In genomic region chr8:69329289-69329688, GRCm38 (mm10) we compare ENCODE assay signal across 8 mouse cellular contexts. TPM values are rescaled to one million over a fixed set of nuclear protein-coding genes. Genes with fewer than 3 reads are reported as not detected.
DNase-seq lines count a peak whose midpoint lies in the region; ATAC-seq and TF ChIP-seq lines count a peak whose summit lies in the region.
"Not testable (repeated sequence)": the region's sequence is repeated elsewhere in the genome, so short reads cannot be mapped to it uniquely, and the experiment has no call there.

No protein-coding gene starts in this region.

- not testable (repeated sequence) for ATAC-seq in embryonic facial prominence, embryonic 13.5 days (ENCODE audit: insufficient number of reproducible peaks, insufficient read depth, low FRiP score, low TSS enrichment, low read depth); hindbrain, embryonic 15.5 days (ENCODE audit: low FRiP score, low read depth); liver, postnatal 0 days; midbrain, embryonic 15.5 days (replicated peaks); stomach, embryonic 14.5 days (ENCODE audit: insufficient number of reproducible peaks, insufficient read depth, low FRiP score, low read depth)

- peak overlapping the region; percentile 57; the same call in 1 of the 2 replicates for H3K9ac ChIP-seq in embryonic facial prominence, embryonic 13.5 days
- peak overlapping the region; percentile 58 for H3K9ac ChIP-seq in heart, adult 2 months (ENCODE audit: low read depth, low read length)
- H3K9ac ChIP-seq in hindbrain, embryonic 15.5 days: peak overlapping the region; percentile 43
- not testable (repeated sequence) for H3K9ac ChIP-seq in liver, postnatal 0 days (replicated peaks)
- peak overlapping the region; percentile 52 for H3K9ac ChIP-seq in midbrain, embryonic 15.5 days
- peak overlapping the region; percentile 21; the same call in 1 of the 2 replicates for H3K9ac ChIP-seq in stomach, embryonic 14.5 days (replicated peaks; ENCODE audit: low read depth, low read length)

- H3K27ac ChIP-seq in embryonic facial prominence, embryonic 13.5 days; heart, adult 2 months; hindbrain, embryonic 15.5 days (replicated peaks); left cerebral cortex, adult 2 months; liver, postnatal 0 days (ENCODE audit: low read depth); midbrain, embryonic 15.5 days; stomach, embryonic 14.5 days (ENCODE audit: low read length): not testable (repeated sequence)

- H3K4me1 ChIP-seq in embryonic facial prominence, embryonic 13.5 days; heart, adult 2 months (ENCODE audit: control insufficient read depth, insufficient read depth, low read length); hindbrain, embryonic 15.5 days (replicated peaks); liver, postnatal 0 days (ENCODE audit: insufficient read depth); midbrain, embryonic 15.5 days; stomach, embryonic 14.5 days (ENCODE audit: control insufficient read depth, insufficient read depth, low read length): not testable (repeated sequence)

- intact Hi-C loops in heart, adult 2 months (cut with DNase I): loop anchor here (2.0 kb wide), 1 partner anchor 220 kb away; no protein-coding TSS in a partner anchor
- intact Hi-C loops in left cerebral cortex, adult 2 months (cut with DNase I): loop anchor here (2.0 to 5.0 kb wide), 2 partner anchors 66 to 218 kb away; no protein-coding TSS in a partner anchor

- H3K4me2 ChIP-seq in embryonic facial prominence, embryonic 13.5 days: peak overlapping the region; percentile 65
- peak overlapping the region; percentile 59 for H3K4me2 ChIP-seq in hindbrain, embryonic 15.5 days
- H3K4me2 ChIP-seq in liver, postnatal 0 days (ENCODE audit: low read depth, low read length): peak overlapping the region; percentile 69
- peak overlapping the region; percentile 66 for H3K4me2 ChIP-seq in midbrain, embryonic 15.5 days
- H3K4me2 ChIP-seq in stomach, embryonic 14.5 days (replicated peaks; ENCODE audit: low read depth, low read length): peak overlapping the region; percentile 53

- not testable (repeated sequence) for H3K9me3 ChIP-seq in embryonic facial prominence, embryonic 13.5 days; hindbrain, embryonic 15.5 days; liver, postnatal 0 days (ENCODE audit: low read length); midbrain, embryonic 15.5 days; stomach, embryonic 14.5 days (ENCODE audit: control insufficient read depth, low read depth, low read length)

- not testable (repeated sequence) for TF ChIP-seq POLR2A in heart, adult 2 months (IDR thresholded peaks at IDR 0.05; ENCODE audit: insufficient read depth, low read depth, low read length)

- TF ChIP-seq CTCF in heart, adult 2 months (IDR thresholded peaks at IDR 0.05); left cerebral cortex, adult 2 months (IDR thresholded peaks at IDR 0.05); liver, postnatal 0 days (IDR thresholded peaks at IDR 0.05; ENCODE audit: low read depth): not testable (repeated sequence)

- peak; percentile 3 for DNase-seq in NIH3T3 (ENCODE audit: low read depth)
- not testable (repeated sequence) for DNase-seq in heart, adult 2 months; left cerebral cortex, adult 2 months (ENCODE audit: extremely low spot score in 1 of 2, low spot score in 2 of 2); liver, postnatal 0 days

- WGBS in embryonic facial prominence, embryonic 13.5 days: 69% methylated on average over 6 of the region's 6 CpGs
- 43% methylated on average over 6 of the region's 6 CpGs for WGBS in heart, adult 2 months
- 60% methylated on average over 6 of the region's 6 CpGs for WGBS in hindbrain, embryonic 15.5 days
- WGBS in liver, postnatal 0 days (ENCODE audit: insufficient replicate concordance): 23% methylated on average over 6 of the region's 6 CpGs
- WGBS in midbrain, embryonic 15.5 days: 60% methylated on average over 6 of the region's 6 CpGs
- 52% methylated on average over 6 of the region's 6 CpGs for WGBS in stomach, embryonic 14.5 days

- not testable (repeated sequence) for H3K79me2 ChIP-seq in heart, adult 2 months (replicated peaks; ENCODE audit: control insufficient read depth, insufficient read depth, low read length)

- not testable (repeated sequence) for TF ChIP-seq EP300 in heart, adult 2 months (IDR thresholded peaks at IDR 0.05; ENCODE audit: insufficient read depth, low read depth, low read length); liver, postnatal 0 days (IDR thresholded peaks at IDR 0.05; ENCODE audit: low read depth)

- not testable (repeated sequence) for H3K36me3 ChIP-seq in embryonic facial prominence, embryonic 13.5 days; heart, adult 2 months (ENCODE audit: control insufficient read depth, insufficient read depth, low read length); hindbrain, embryonic 15.5 days; liver, postnatal 0 days (replicated peaks; ENCODE audit: insufficient read depth, low read length); midbrain, embryonic 15.5 days (replicated peaks); stomach, embryonic 14.5 days (ENCODE audit: control insufficient read depth, insufficient read depth, low read length)

- peak overlapping the region; percentile 37 for H3K4me3 ChIP-seq in embryonic facial prominence, embryonic 13.5 days
- peak overlapping the region; percentile 43 for H3K4me3 ChIP-seq in heart, adult 2 months
- H3K4me3 ChIP-seq in hindbrain, embryonic 15.5 days: peak overlapping the region; percentile 38
- peak overlapping the region; percentile 47 for H3K4me3 ChIP-seq in left cerebral cortex, adult 2 months
- H3K4me3 ChIP-seq in liver, postnatal 0 days (ENCODE audit: low read depth, low read length): peak overlapping the region; percentile 30
- peak overlapping the region; percentile 41 for H3K4me3 ChIP-seq in midbrain, embryonic 15.5 days
- H3K4me3 ChIP-seq in stomach, embryonic 14.5 days (ENCODE audit: low read depth, low read length): peak overlapping the region; percentile 24; the same call in 1 of the 2 replicates

- not testable (repeated sequence) for H3K27me3 ChIP-seq in embryonic facial prominence, embryonic 13.5 days; heart, adult 2 months (ENCODE audit: control insufficient read depth, insufficient read depth, low read length); hindbrain, embryonic 15.5 days; liver, postnatal 0 days (ENCODE audit: insufficient read depth, low read length); midbrain, embryonic 15.5 days (replicated peaks); stomach, embryonic 14.5 days (ENCODE audit: control insufficient read depth, insufficient read depth, low read length)

RNA-seq across cellular contexts. Expression of gene D130040H23Rik, which starts 58.4 kb away (rescaled TPM):
- 6.9 and 8.3 TPM in 2 replicates for polyA plus RNA-seq in embryonic facial prominence, embryonic 13.5 days (2015; fragmentation: Nextera tagmentation; extraction: Ambion mirVana)
- 1 to 10 TPM; 1.1 to 1.3 TPM for total RNA-seq in heart, adult 2 months (2021)
- 0.59 and 0.76 TPM in 2 replicates for polyA plus RNA-seq in heart, adult 2 months (2012; rRNA removed)
- 8.2 and 9.6 TPM in 2 replicates for polyA plus RNA-seq in hindbrain, embryonic 15.5 days (2015; fragmentation: Nextera tagmentation; extraction: Ambion mirVana)
- 10 to 100 TPM; 24.4 to 26.8 TPM for total RNA-seq in left cerebral cortex, adult 2 months (2021)
- polyA plus RNA-seq in liver, postnatal 0 days (2015; fragmentation: Nextera tagmentation; extraction: Ambion mirVana): 0.95 and 1.1 TPM in 2 replicates
- 11.3 and 11.6 TPM in 2 replicates for polyA plus RNA-seq in midbrain, embryonic 15.5 days (2015; fragmentation: Nextera tagmentation; extraction: Ambion mirVana)
- polyA plus RNA-seq in stomach, embryonic 14.5 days (2014; fragmentation: Nextera tagmentation; extraction: Ambion mirVana): 7.6 and 9.3 TPM in 2 replicates
